Mouse (Mus musculus) frontal cortex, postnatal 25 days (tissue): ENCODE measurements at regions not wholly inside any gene's neighbourhood (a gene's known extent, or its start where the extent isn't known, plus 50 kb on each side); places are given as distances from the start of the nearest gene placed in this dataset.

Experiments used
- DNase-seq, 2 experiments: peaks; one replicate each; pipeline ENCODE4 v3.0.0; 2022; ENCODE audit warnings: low spot score in 2 of 2

DNA sequence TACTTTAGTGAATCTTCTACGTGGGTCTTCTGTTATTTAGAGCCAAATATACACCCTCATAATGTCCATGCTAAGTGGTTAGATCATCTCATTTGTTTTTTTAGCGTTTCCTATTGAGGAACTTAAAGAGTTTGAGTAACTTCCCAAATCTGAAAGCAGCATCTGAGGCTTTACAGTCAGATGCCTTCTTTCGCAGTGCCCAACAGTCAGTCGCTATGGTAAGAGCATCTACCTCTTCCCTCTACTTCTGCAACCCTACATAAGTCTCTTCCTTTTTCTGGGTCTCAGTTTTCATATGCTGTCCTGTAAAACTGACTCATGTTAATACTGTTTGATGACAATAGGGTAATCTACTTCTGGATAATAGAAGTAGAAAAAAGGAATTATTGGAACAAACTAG lies 146.8 kb downstream of the Ktn1 start:
- DNase-seq, result no peak

- DNase-seq, result no peak
Measured at GRCm38 (mm10) chr14:47798203-47798602, 150.0 kb downstream of the Ktn1 start.

DNA sequence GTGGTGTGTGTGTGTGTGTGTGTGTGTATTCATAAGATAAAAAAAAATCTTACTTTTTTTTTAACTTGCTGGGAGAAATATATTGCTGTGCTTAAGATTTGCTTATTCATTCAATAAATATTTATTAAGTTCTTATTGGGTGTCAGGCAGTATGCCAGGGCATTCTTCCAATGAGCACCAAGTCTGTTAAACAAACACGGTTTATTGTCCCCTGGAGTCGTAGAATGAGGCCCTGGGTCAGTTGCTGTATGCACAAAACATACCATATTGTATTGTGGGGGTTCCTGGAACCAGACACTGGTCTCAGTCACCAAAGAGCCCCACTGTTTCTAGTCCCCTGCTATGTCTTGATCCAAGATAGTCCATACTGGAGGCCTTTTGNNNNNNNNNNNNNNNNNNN lies 151.3 kb downstream of the Ktn1 start:
- DNase-seq, result no peak

- DNase-seq, result no peak
Measured at GRCm38 (mm10) chr14:47805202-47805601, 157.0 kb downstream of the Ktn1 start.

- no peak for DNase-seq
Measured at GRCm38 (mm10) chr14:47805771-47806535, 157.7 kb downstream of the Ktn1 start.

DNA sequence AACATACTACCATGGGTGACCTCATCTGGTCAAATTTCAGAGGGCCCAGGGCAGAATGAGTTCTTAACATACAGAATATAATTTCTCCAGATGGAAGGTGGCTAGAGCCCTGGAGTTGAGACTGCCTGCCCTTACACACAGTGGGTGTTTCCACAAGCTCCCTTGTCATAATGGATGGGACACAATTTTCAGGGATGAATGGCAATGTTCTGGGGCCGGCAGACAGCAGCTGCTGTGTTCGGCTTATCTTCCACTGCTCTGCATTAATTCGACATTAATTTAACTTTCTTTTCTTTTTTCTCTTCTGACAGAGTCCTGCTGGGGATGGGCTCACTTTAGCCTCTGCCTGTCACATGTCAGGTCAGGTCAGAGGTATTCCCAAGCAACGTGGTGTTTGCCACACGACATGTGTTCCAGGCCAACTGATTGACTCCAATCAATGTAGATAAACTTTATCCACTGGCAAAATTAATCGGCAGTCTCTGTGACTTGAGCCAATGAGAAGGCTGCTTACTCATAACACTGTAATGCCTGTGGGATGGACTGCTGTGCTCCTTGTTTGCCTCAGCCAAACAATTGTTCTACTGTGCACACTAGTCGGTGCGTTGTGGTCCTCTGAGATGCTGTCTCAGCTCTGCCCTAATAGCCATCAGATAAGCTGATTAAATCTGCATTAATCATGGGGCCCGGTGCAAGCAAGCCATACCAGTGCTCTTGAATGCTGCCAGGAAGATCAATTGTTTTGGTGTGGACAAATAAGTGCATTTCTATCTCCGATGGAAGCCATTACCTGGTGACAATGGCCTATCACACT lies 160.1 kb downstream of the Ktn1 start:
- no peak for DNase-seq

- no peak for DNase-seq
Measured at GRCm38 (mm10) chr14:47818224-47818623, 170.0 kb downstream of the Ktn1 start.

GRCm38 (mm10) chr14:47818641-47819040 lies 170.4 kb downstream of the Ktn1 start:
- no peak for DNase-seq

GRCm38 (mm10) chr14:47820571-47821143 lies 172.4 kb downstream of the Ktn1 start:
- DNase-seq, result no peak

- DNase-seq, result no peak
Measured at GRCm38 (mm10) chr14:47823182-47823581, 174.9 kb downstream of the Ktn1 start.

DNA sequence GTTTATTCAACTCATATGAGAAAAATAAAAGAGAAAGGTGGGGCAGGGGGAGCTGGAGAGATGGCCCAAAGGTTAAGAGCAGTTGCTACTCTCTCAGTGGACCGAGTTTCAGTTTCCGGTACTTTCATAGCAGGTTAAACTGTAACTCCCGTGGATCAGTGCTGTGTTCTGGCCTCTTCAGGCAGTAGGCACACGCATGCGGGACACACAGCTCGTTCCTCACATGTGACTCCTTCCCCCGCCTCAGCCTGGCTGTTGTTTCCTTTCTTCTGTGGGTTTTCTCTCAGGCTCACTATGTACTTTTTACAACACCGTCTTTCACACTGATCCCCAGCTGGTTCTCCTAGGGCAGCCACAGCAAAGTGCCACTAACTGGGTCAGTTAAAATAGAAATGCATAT lies 175.4 kb downstream of the Ktn1 start:
- DNase-seq, result no peak

- DNase-seq, result no peak
Measured at GRCm38 (mm10) chr14:47825446-47825956, 177.3 kb downstream of the Ktn1 start.

GRCm38 (mm10) chr14:47826545-47826944 lies 178.3 kb downstream of the Ktn1 start:
- DNase-seq, result no peak

DNA sequence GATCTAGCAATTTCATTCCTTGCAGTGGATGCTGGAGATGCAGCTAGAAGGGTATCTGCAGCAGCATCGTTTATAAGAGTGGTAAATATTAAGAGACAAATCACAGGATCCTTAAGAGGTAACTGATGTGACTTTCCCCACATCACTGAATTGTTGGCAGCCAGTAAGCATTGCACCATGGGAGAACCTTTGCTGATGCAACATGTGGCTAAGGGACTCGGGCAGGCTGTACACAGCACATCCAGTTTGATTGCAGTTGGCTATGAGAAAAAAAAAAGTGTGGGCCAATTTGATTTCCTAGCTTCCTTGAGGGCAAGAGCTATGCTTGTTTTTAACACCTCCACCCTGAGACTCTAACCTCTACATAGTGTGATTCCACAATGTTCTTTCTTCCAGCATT lies 179.4 kb downstream of the Ktn1 start:
- no peak for DNase-seq

GRCm38 (mm10) chr14:47833696-47834095 lies 185.4 kb downstream of the Ktn1 start:
- DNase-seq, result no peak

GRCm38 (mm10) chr14:47835408-47835807 lies 187.2 kb downstream of the Ktn1 start:
- DNase-seq, result no peak

DNA sequence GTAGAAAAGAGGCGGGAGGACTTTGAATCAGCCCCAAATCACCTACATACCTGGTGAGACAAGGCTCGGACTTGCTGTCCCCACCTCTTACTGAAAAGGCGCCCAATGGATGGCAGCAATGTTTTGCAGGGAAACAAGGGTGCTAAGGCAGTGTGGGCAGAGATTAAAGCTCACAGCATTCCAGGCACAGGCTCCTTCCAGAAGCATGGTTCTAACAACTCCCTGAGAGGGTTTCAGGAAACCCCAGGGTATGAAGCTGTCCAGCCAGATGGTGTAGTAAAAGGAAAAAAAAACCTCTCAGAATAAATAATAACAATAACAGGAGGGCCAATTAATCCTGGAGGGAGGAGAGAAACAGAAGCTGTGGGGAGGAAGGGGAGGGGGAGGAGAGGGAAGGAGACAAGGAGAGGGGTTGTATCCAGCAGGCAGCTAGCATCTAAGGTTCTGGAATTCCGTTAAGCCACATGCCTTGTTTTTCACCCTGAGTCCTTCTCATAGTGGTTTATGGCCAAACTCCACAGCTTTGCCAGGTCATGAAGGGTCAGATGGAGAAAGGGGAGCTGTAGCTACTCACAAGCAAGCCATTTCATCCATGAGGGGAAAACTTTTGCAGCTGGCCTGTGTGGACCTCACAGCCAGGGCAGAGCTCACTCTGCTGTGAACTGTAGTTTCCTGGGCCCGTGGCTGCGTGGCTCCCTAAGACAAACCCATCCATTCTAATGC lies 191.4 kb downstream of the Ktn1 start:
- no peak for DNase-seq

DNA sequence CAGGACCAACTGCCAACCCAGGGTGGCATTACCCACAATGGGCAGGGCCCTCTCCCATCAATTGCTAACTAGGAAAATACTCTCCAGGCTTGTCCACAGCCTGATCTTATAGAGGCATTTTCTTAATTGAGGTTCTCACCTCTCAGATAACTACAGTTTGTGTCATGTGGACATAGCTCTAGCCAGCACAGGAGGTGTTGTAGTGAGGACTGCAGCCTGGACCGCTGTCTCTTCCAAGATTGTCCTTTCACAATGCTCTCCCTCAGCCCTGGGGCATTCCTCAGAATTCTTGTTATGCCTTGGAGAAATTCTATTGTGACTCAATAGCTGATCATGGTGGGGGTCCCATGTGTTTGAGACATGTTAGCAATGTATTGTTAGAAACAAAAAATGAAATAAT lies 196.1 kb downstream of the Ktn1 start:
- no peak for DNase-seq

DNA sequence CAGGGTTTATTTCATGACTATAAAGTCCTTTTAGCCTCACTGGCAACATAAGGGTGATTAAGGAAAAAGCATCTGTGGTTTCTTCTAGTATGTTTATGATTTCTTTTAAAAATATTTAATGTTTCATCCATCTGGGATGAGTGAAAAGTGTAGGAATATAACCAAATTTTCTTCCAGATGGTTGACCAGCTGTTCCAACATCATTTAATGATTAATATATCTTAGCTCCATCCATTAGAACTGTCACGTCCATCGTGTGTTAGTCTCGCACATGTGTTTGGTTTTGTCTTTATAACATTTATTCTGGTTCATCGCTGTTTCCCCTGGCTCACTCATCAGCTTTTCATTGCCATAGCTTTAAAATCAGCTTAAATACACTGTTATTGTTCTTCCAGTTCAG lies 200.6 kb downstream of the Ktn1 start:
- no peak for DNase-seq

DNA sequence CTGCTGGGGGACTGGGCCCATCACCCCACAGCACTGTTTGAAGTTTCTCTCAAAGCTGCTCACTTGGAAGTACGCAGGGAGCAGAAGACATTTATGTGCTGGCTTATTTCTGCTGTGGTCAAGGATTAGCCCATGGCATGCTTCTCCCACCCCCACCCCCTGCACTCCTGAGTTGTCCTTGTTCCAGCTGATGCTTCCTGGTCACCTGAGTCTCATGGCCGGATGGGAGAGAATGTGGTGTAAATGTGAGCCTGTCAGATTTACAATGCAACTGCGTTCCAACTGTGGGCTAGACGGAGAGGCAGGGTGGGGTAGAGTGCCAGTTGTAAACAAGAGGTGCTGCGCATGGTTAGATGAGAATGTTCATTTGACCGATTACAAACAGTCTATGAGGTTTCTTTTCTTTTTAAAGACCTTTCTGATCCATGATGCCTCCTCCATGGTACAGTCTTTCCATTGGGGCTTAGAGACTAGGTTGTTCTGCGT lies 208.1 kb downstream of the Ktn1 start:
- DNase-seq, result no peak

DNA sequence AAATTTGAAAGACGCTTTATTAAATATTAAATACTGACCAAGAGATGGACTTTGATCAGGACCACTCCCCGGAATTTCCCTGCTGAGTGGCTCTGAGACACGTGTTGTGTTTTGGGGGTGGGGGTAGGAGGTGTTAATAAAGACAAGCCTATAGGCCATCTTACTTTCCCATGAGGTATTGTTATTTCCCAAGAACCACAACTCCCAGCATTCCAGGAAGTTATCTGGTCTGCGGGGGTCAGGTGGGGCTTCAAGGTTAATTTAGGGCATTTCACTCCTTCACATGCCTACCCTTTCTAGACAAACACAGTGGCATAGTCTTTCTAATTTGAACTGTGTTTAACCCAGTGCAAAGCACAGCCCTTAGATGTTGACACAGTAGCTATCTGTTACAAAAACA lies 209.0 kb downstream of the Ktn1 start:
- no peak for DNase-seq
